Mouse (Mus musculus) colon, adult 2 months (tissue): ENCODE data around the gene Dffb. TPM values are rescaled to one million over a fixed set of nuclear protein-coding genes. Genes with fewer than 3 reads are reported as not detected.

Experiments used
- polyA plus RNA-seq: library from polyadenylated mRNA; depleted of rRNA; stranded (reverse); fragments of >200 nt; gene quantifications from 2 replicates; pipeline ENCODE4 v1.2.3, GENCODE M21; 2012; rRNA removed

Gene Dffb
- 15.8 and 17.8 TPM in 2 replicates for polyA plus RNA-seq

GRCm38 (mm10) chr4:153974431-153975291 is at the start of gene Dffb, which contains the start of gene Cep104:
Dffb (minus strand) TSS chr4:153975126.
Cep104 (plus strand) TSS chr4:153975194.

GRCm38 (mm10) chr4:154011646-154012089 is 36.7 kb upstream of the Dffb start, which contains the start of gene Lrrc47:
Lrrc47 (plus strand) TSS chr4:154011731.

GRCm38 (mm10) chr4:153956569-153957405 is 18.1 kb downstream of the Dffb start, which contains the start of gene A430005L14Rik:
A430005L14Rik (plus strand) TSS chr4:153957237.

Other genes starting within 250 kb of the Dffb start
- gene A430005L14Rik, start 17.9 kb downstream of the Dffb start, polyA plus RNA-seq: 48.3 and 54.3 TPM in 2 replicates
- gene Cep104, start 68 bp upstream of the Dffb start, polyA plus RNA-seq: 10.2 and 11.9 TPM in 2 replicates
- gene Lrrc47, start 36.6 kb upstream of the Dffb start, polyA plus RNA-seq: 51.3 and 56.2 TPM in 2 replicates
- 20.5 and 21.8 TPM in 2 replicates for gene Smim1, start 51.1 kb upstream of the Dffb start, polyA plus RNA-seq
- not detected in 2 replicates for gene Ccdc27, start 67.6 kb upstream of the Dffb start, polyA plus RNA-seq
- gene Trp73, start 165.1 kb upstream of the Dffb start, polyA plus RNA-seq: 0.50 and 0.64 TPM in 2 replicates
- gene Wrap73, start 167.2 kb upstream of the Dffb start, polyA plus RNA-seq: 24.9 and 27.2 TPM in 2 replicates
- gene Tprgl, start 185.5 kb upstream of the Dffb start, polyA plus RNA-seq: 246 and 269 TPM in 2 replicates
- gene Megf6, start 195.6 kb upstream of the Dffb start, polyA plus RNA-seq: 6.4 and 8.7 TPM in 2 replicates